Mouse (Mus musculus) embryonic facial prominence, embryonic 13.5 days (tissue): ENCODE results near the gene Ppp4c. TPM values are rescaled to one million over a fixed set of nuclear protein-coding genes. Genes with fewer than 3 reads are reported as not detected.

Experiments used
- ATAC-seq: fragments of 200-750 bp; cut with Nextera tagmentation; 2 replicates; pipeline ENCODE4 v1.8.0; 2017; ENCODE audit warnings: low read depth; ENCODE audit not compliant: insufficient number of reproducible peaks, insufficient read depth, low FRiP score, low TSS enrichment
- H3K27ac ChIP-seq: fragments of 300-500 bp; sonication (generic); 2 replicates; pipeline ENCODE4 v1.5.1; 2015; ENCODE audit warnings: moderate library complexity, mild to moderate bottlenecking, inconsistent platforms
- H3K27me3 ChIP-seq: fragments of 300-500 bp; sonication (generic); 2 replicates; pipeline ENCODE4 v1.6.1; 2015; ENCODE audit warnings: mild to moderate bottlenecking, inconsistent platforms
- H3K36me3 ChIP-seq: fragments of 300-500 bp; sonication (generic); 2 replicates; pipeline ENCODE4 v1.6.1; 2015; ENCODE audit warnings: mild to moderate bottlenecking, inconsistent platforms
- H3K4me1 ChIP-seq: fragments of 300-500 bp; sonication (generic); 2 replicates; pipeline ENCODE4 v1.6.1; 2015; ENCODE audit warnings: inconsistent platforms
- H3K4me2 ChIP-seq: fragments of 300-500 bp; sonication (generic); 2 replicates; pipeline ENCODE4 v1.6.1; 2015; ENCODE audit warnings: moderate library complexity, mild to moderate bottlenecking, inconsistent platforms
- H3K4me3 ChIP-seq: fragments of 300-500 bp; sonication (generic); 2 replicates; pipeline ENCODE4 v1.5.1; 2015; ENCODE audit warnings: mild to moderate bottlenecking, inconsistent platforms
- H3K9ac ChIP-seq: fragments of 300-500 bp; sonication (generic); 2 replicates; pipeline ENCODE4 v1.6.1; 2015; ENCODE audit warnings: mild to moderate bottlenecking, inconsistent platforms
- H3K9me3 ChIP-seq: fragments of 300-500 bp; sonication (generic); 2 replicates; pipeline ENCODE4 v1.6.1; 2016; ENCODE audit warnings: inconsistent platforms
- WGBS: fragments of 180-500 bp; shearing (Covaris S2); methylation state at CpG from one replicate; pipeline ENCODE4 v1.1.7; 2015; ENCODE audit warnings: mixed read lengths; 5-methylcytosine and 5-hydroxymethylcytosine counted together
- polyA plus RNA-seq: library from polyadenylated mRNA; unstranded; fragments of >200 nt; fragmentation: Nextera tagmentation; extraction: Ambion mirVana; gene quantifications from 2 replicates; pipeline ENCODE4 v1.2.1, GENCODE M21; 2015

Ppp4c gene
- polyA plus RNA-seq, 1 experiment from 2014 or later, result 300 TPM

GRCm38 (mm10) chr7:126778147-126778546 lies 14.1 kb downstream of the Ppp4c start:
- ATAC-seq, result no peak
- peak overlapping the region; percentile 90 for H3K9ac ChIP-seq
- H3K4me3 ChIP-seq, result no peak overlapping the region; the same call in 1 of the 2 replicates
- H3K27me3 ChIP-seq, result no peaks in the 10 kb centered on the region
- peaks cover 10% of the 10 kb centered on the region; the same call in 1 of the 2 replicates for H3K36me3 ChIP-seq
- peaks cover 47% of the 10 kb centered on the region for H3K4me1 ChIP-seq
- no peak overlapping the region for H3K27ac ChIP-seq
- WGBS, result 79% methylated on average over 3 of the region's 3 CpGs
- no peaks in the 10 kb centered on the region for H3K9me3 ChIP-seq
- H3K4me2 ChIP-seq, result peak overlapping the region; percentile 92

- Histone ChIP-seq H3K36me3 (peaks cover 10% of the 10 kb centered on the region), H3K4me2 (peak overlapping the region; percentile 92), H3K9ac (peak overlapping the region; percentile 90), H3K27me3 (no peaks in the 10 kb centered on the region), H3K4me1 (peaks cover 47% of the 10 kb centered on the region), H3K27ac (peak overlapping the region; percentile 86), H3K4me3 (peak overlapping the region; percentile 80), H3K9me3 (no peaks in the 10 kb centered on the region)
- 44% methylated on average over 10 of the region's 10 CpGs for WGBS
- ATAC-seq, result no peak
These were observed 14.8 kb downstream of the Ppp4c start for GRCm38 (mm10) chr7:126777476-126777875.

GRCm38 (mm10) chr7:126776598-126777057 lies 15.7 kb downstream of the Ppp4c start, which contains the start of gene Ypel3:
TSS of gene Ypel3 (plus strand) at chr7:126776955.
- peak within 1 kb of the TSS; percentile 90 for H3K9ac ChIP-seq
- H3K4me2 ChIP-seq, result peak within 1 kb of the TSS; percentile 92
- no peaks in the 10 kb centered on the region for H3K27me3 ChIP-seq
- H3K9me3 ChIP-seq, result no peaks in the 10 kb centered on the region
- peak within 1 kb of the TSS; percentile 86 for H3K27ac ChIP-seq
- H3K4me1 ChIP-seq, result peaks cover 46% of the 10 kb centered on the region
- peaks cover 10% of the 10 kb centered on the region for H3K36me3 ChIP-seq
- H3K4me3 ChIP-seq, result peak within 1 kb of the TSS; percentile 80
- ATAC-seq, result peak; percentile 88
- WGBS, result under 1% methylated on average over 37 of the region's 37 CpGs

GRCm38 (mm10) chr7:126775978-126776234 lies 16.4 kb downstream of the Ppp4c start:
- Histone ChIP-seq H3K9ac (peak overlapping the region; percentile 90), H3K4me1 (peaks cover 38% of the 10 kb centered on the region), H3K9me3 (no peaks in the 10 kb centered on the region), H3K4me2 (peak overlapping the region; percentile 92), H3K27ac (peak overlapping the region; percentile 86), H3K36me3 (peaks cover 15% of the 10 kb centered on the region), H3K27me3 (no peaks in the 10 kb centered on the region), H3K4me3 (no peak overlapping the region)
- ATAC-seq, result no peak
- 57% methylated on average over 3 of the region's 3 CpGs for WGBS

GRCm38 (mm10) chr7:126775185-126775977 lies 16.9 kb downstream of the Ppp4c start:
- H3K36me3 ChIP-seq, result peaks cover 20% of the 10 kb centered on the region
- WGBS, result 82% methylated on average over 10 of the region's 10 CpGs
- H3K4me3 ChIP-seq, result no peak overlapping the region
- no peak for ATAC-seq
- no peaks in the 10 kb centered on the region for H3K27me3 ChIP-seq
- peaks cover 36% of the 10 kb centered on the region for H3K4me1 ChIP-seq
- peak overlapping the region; percentile 92 for H3K4me2 ChIP-seq
- H3K27ac ChIP-seq, result peak overlapping the region; percentile 86; the same call in 1 of the 2 replicates
- peak overlapping the region; percentile 90 for H3K9ac ChIP-seq
- H3K9me3 ChIP-seq, result no peaks in the 10 kb centered on the region

GRCm38 (mm10) chr7:126774463-126774862 lies 17.8 kb downstream of the Ppp4c start:
- Histone ChIP-seq H3K9ac (no peak overlapping the region), H3K36me3 (peaks cover 29% of the 10 kb centered on the region), H3K4me2 (no peak overlapping the region), H3K9me3 (no peaks in the 10 kb centered on the region), H3K27me3 (no peaks in the 10 kb centered on the region), H3K27ac (no peak overlapping the region), H3K4me1 (peaks cover 27% of the 10 kb centered on the region), H3K4me3 (no peak overlapping the region)
- WGBS, result 78% methylated on average over 2 of the region's 2 CpGs
- no peak for ATAC-seq

GRCm38 (mm10) chr7:126773351-126773750 lies 18.9 kb downstream of the Ppp4c start:
- H3K36me3 ChIP-seq, result peaks cover 37% of the 10 kb centered on the region
- H3K9me3 ChIP-seq, result no peaks in the 10 kb centered on the region
- no peak overlapping the region for H3K4me3 ChIP-seq
- H3K27me3 ChIP-seq, result no peaks in the 10 kb centered on the region
- peaks cover 25% of the 10 kb centered on the region for H3K4me1 ChIP-seq
- no peak overlapping the region for H3K9ac ChIP-seq
- ATAC-seq, result no peak
- WGBS, result 86% methylated on average over 2 of the region's 2 CpGs
- H3K27ac ChIP-seq, result no peak overlapping the region
- no peak overlapping the region for H3K4me2 ChIP-seq

GRCm38 (mm10) chr7:126770784-126771183 lies 21.5 kb downstream of the Ppp4c start:
- Histone ChIP-seq H3K4me1 (peaks cover 5% of the 10 kb centered on the region), H3K9me3 (no peaks in the 10 kb centered on the region), H3K9ac (no peak overlapping the region), H3K36me3 (peaks cover 61% of the 10 kb centered on the region), H3K4me2 (no peak overlapping the region), H3K27ac (no peak overlapping the region), H3K4me3 (no peak overlapping the region), H3K27me3 (no peaks in the 10 kb centered on the region)
- no peak for ATAC-seq
- WGBS, result 87% methylated on average over 12 of the region's 12 CpGs

- peaks cover 78% of the 10 kb centered on the region for H3K36me3 ChIP-seq
- H3K4me3 ChIP-seq, result no peak overlapping the region
- H3K4me1 ChIP-seq, result peaks cover 14% of the 10 kb centered on the region
- 89% methylated on average over 8 of the region's 8 CpGs for WGBS
- H3K27me3 ChIP-seq, result no peaks in the 10 kb centered on the region
- H3K9me3 ChIP-seq, result no peaks in the 10 kb centered on the region
- H3K27ac ChIP-seq, result no peak overlapping the region
- H3K9ac ChIP-seq, result no peak overlapping the region
- no peak overlapping the region for H3K4me2 ChIP-seq
- no peak for ATAC-seq
These were observed 25.3 kb downstream of the Ppp4c start for GRCm38 (mm10) chr7:126767001-126767400.

GRCm38 (mm10) chr7:126766201-126766600 lies 26.1 kb downstream of the Ppp4c start, which contains the start of gene Gdpd3:
TSS of gene Gdpd3 (plus strand) at chr7:126766334.
- Histone ChIP-seq H3K36me3 (peaks cover 77% of the 10 kb centered on the region), H3K9ac (0 out of 2 replicates have a peak within 1 kb of the TSS, but pooled peaks have one; percentile 12), H3K9me3 (no peaks in the 10 kb centered on the region), H3K4me2 (no peak within 1 kb of the TSS), H3K4me3 (no peak within 1 kb of the TSS), H3K27ac (no peak within 1 kb of the TSS), H3K4me1 (peaks cover 22% of the 10 kb centered on the region), H3K27me3 (no peaks in the 10 kb centered on the region)
- no peak for ATAC-seq
- 87% methylated on average over 16 of the region's 16 CpGs for WGBS

- H3K27ac ChIP-seq, result no peak overlapping the region
- peaks cover 71% of the 10 kb centered on the region for H3K36me3 ChIP-seq
- H3K4me2 ChIP-seq, result no peak overlapping the region
- ATAC-seq, result no peak
- no peaks in the 10 kb centered on the region for H3K27me3 ChIP-seq
- no peak overlapping the region for H3K4me3 ChIP-seq
- no peaks in the 10 kb centered on the region for H3K9me3 ChIP-seq
- H3K9ac ChIP-seq, result no peak overlapping the region
- peaks cover 29% of the 10 kb centered on the region for H3K4me1 ChIP-seq
- WGBS, result 94% methylated on average over 9 of the region's 9 CpGs
These were observed 26.8 kb downstream of the Ppp4c start for GRCm38 (mm10) chr7:126765540-126765939.

GRCm38 (mm10) chr7:126762471-126763008 lies 29.8 kb downstream of the Ppp4c start:
- ATAC-seq, result no peak
- 45% methylated on average over 17 of the region's 17 CpGs for WGBS
- Histone ChIP-seq H3K4me3 (peak overlapping the region; percentile 23), H3K9me3 (no peaks in the 10 kb centered on the region), H3K9ac (peak overlapping the region; percentile 57), H3K27ac (peak overlapping the region; percentile 72), H3K4me1 (peaks cover 34% of the 10 kb centered on the region), H3K27me3 (no peaks in the 10 kb centered on the region), H3K4me2 (peak overlapping the region; percentile 50), H3K36me3 (peaks cover 44% of the 10 kb centered on the region)
